8 mouse cellular contexts compared by ENCODE assay signal in genomic region chr7:121963883-121964398, GRCm38 (mm10). TPM values are rescaled to one million over a fixed set of nuclear protein-coding genes. Genes with fewer than 3 reads are reported as not detected.
DNase-seq lines count a peak whose midpoint lies in the region; ATAC-seq and TF ChIP-seq lines count a peak whose summit lies in the region.
"Had no signal": no experiment of that assay in that cellular context is flagged by ENCODE, and none has a peak within 500 bp of the region (broad histone marks: within the 10 kb centered on the region; RNA-seq: fewer than 3 reads in every experiment).

No protein-coding gene starts in this region.

- H3K4me3 ChIP-seq in liver, embryonic 14.5 days (ENCODE audit: insufficient read depth in 1 of 2, low read depth in 2 of 2, low read length in 2 of 2) = no peak overlapping the region
- no peak overlapping the region for H3K4me3 ChIP-seq in midbrain, embryonic 15.5 days
- H3K4me3 ChIP-seq: liver, embryonic 15.5 days had no signal

- no peak overlapping the region for H3K27ac ChIP-seq in liver, embryonic 14.5 days
- no peak overlapping the region for H3K27ac ChIP-seq in midbrain, embryonic 15.5 days
- H3K27ac ChIP-seq: liver, embryonic 15.5 days had no signal

- H3K4me2 ChIP-seq in liver, embryonic 14.5 days (ENCODE audit: low read depth) = no peak overlapping the region
- H3K4me2 ChIP-seq in midbrain, embryonic 15.5 days = no peak overlapping the region
- H3K4me2 ChIP-seq: liver, embryonic 15.5 days had no signal

- H3K9me3 ChIP-seq in liver, embryonic 14.5 days (ENCODE audit: control insufficient read depth, low read length) = no peaks in the 10 kb centered on the region
- no peaks in the 10 kb centered on the region for H3K9me3 ChIP-seq in midbrain, embryonic 15.5 days
- H3K9me3 ChIP-seq: liver, embryonic 15.5 days had no signal

- TF ChIP-seq EP300 in liver, embryonic 14.5 days (IDR thresholded peaks at IDR 0.05; ENCODE audit: low read depth) = no peak

- WGBS in liver, embryonic 14.5 days (ENCODE audit: insufficient replicate concordance) = 60% methylated on average over 6 of the region's 6 CpGs
- WGBS in midbrain, embryonic 15.5 days = 68% methylated on average over 6 of the region's 6 CpGs

- no peak overlapping the region for H3K9ac ChIP-seq in liver, embryonic 14.5 days (replicated peaks)
- no peak overlapping the region for H3K9ac ChIP-seq in midbrain, embryonic 15.5 days
- H3K9ac ChIP-seq: liver, embryonic 15.5 days had no signal

- no peak for DNase-seq in liver, embryonic 14.5 days (ENCODE audit: low read depth in 3 of 3, low spot score in 3 of 3)
- no peak for DNase-seq in liver
- peak; percentile 70 for DNase-seq in R1 (ENCODE audit: low read depth, low spot score)
- DNase-seq in cerebellum, postnatal 10 days = peak; percentile 84 to 92
- DNase-seq in kidney, postnatal 10 days = peak; percentile 60

- H3K4me1 ChIP-seq in liver, embryonic 14.5 days (replicated peaks; ENCODE audit: control insufficient read depth in 2 of 2, insufficient read depth in 2 of 2, low read length in 1 of 2) = peaks cover 4 to 12% of the 10 kb centered on the region in 2 experiments; a peak in 3 of 4 replicates
- no peaks in the 10 kb centered on the region for H3K4me1 ChIP-seq in midbrain, embryonic 15.5 days

- no peak for ATAC-seq in liver, embryonic 14.5 days (ENCODE audit: insufficient read depth)
- ATAC-seq in megakaryocyte-erythroid progenitor cell, adult 5-6 weeks (replicated peaks; ENCODE audit: low FRiP score, low TSS enrichment, poor library complexity, severe bottlenecking) = peak; percentile 51; the same call in 1 of the 2 replicates
- ATAC-seq in midbrain, embryonic 15.5 days (replicated peaks) = no peak

- TF ChIP-seq CTCF in liver, embryonic 14.5 days (IDR thresholded peaks at IDR 0.05; ENCODE audit: low read depth) = peak; percentile 46

- peaks cover 4% of the 10 kb centered on the region for H3K36me3 ChIP-seq in liver, embryonic 14.5 days (replicated peaks; ENCODE audit: control insufficient read depth, insufficient read depth, low read depth)
- peaks cover 2% of the 10 kb centered on the region; the same call in 1 of the 2 replicates for H3K36me3 ChIP-seq in midbrain, embryonic 15.5 days (replicated peaks)

- H3K27me3 ChIP-seq in liver, embryonic 14.5 days (ENCODE audit: control insufficient read depth, insufficient read depth, low read length) = no peaks in the 10 kb centered on the region
- H3K27me3 ChIP-seq in midbrain, embryonic 15.5 days (replicated peaks) = no peaks in the 10 kb centered on the region
- H3K27me3 ChIP-seq: liver, embryonic 15.5 days had no signal

RNA-seq across cellular contexts. Expression of gene Cog7, which starts 17.6 kb away (rescaled TPM):
- polyA plus RNA-seq in liver, embryonic 14.5 days (2012; rRNA removed) = 5.6 and 7.2 TPM in 2 replicates
- polyA plus RNA-seq in liver, embryonic 14.5 days (2014; fragmentation: Nextera tagmentation; extraction: Ambion mirVana) = 4.7 and 4.8 TPM in 2 replicates
- 15.1 and 16.2 TPM in 2 replicates for total RNA-seq in megakaryocyte-erythroid progenitor cell, adult 5-6 weeks (2014; fragmentation: Nextera tagmentation)
- total RNA-seq in megakaryocyte-erythroid progenitor cell, adult 5-6 weeks (2017) = 10.9 and 11.2 TPM in 2 replicates
- polyA plus RNA-seq in midbrain, embryonic 15.5 days (2015; fragmentation: Nextera tagmentation; extraction: Ambion mirVana) = 27.1 and 27.5 TPM in 2 replicates

RNA-seq across cellular contexts. Expression of gene Gga2, which starts 57.1 kb away (rescaled TPM):
- polyA plus RNA-seq in liver, embryonic 14.5 days (2012; rRNA removed) = 21.9 and 23.5 TPM in 2 replicates
- 18.2 and 21.4 TPM in 2 replicates for polyA plus RNA-seq in liver, embryonic 14.5 days (2014; fragmentation: Nextera tagmentation; extraction: Ambion mirVana)
- 39.0 and 40.3 TPM in 2 replicates for total RNA-seq in megakaryocyte-erythroid progenitor cell, adult 5-6 weeks (2014; fragmentation: Nextera tagmentation)
- total RNA-seq in megakaryocyte-erythroid progenitor cell, adult 5-6 weeks (2017) = 22.4 and 23.8 TPM in 2 replicates
- 59.0 and 63.7 TPM in 2 replicates for polyA plus RNA-seq in midbrain, embryonic 15.5 days (2015; fragmentation: Nextera tagmentation; extraction: Ambion mirVana)

Comparison
In these comparisons a context has a peak if more than half of its experiments do, and no peak if none do; other contexts are left out.
1. DNase-seq: peak in R1 (single experiment), cerebellum, postnatal 10 days (2 of 2) and kidney, postnatal 10 days (single experiment); none in liver, embryonic 14.5 days (0 of 3) and liver (single experiment).